Mouse (Mus musculus) liver, embryonic 16.5 days (tissue): ENCODE results near the gene Zmpste24. TPM values are rescaled to one million over a fixed set of nuclear protein-coding genes. Genes with fewer than 3 reads are reported as not detected.

Source experiments
- ATAC-seq: fragments of 200-750 bp; cut with Nextera tagmentation; 2 replicates; pipeline ENCODE4 v1.8.0; 2017; ENCODE audit warnings: low read depth, mild to moderate bottlenecking, moderate number of reproducible peaks, moderate library complexity
- H3K27ac ChIP-seq: fragments of 300-500 bp; sonication (generic); 2 replicates; pipeline ENCODE4 v1.5.1; 2014; ENCODE audit warnings: mild to moderate bottlenecking, low read length
- H3K27me3 ChIP-seq: fragments of 300-500 bp; sonication (generic); 2 replicates; pipeline ENCODE4 v1.6.1; 2014; ENCODE audit warnings: low read depth, low read length, mixed read lengths; ENCODE audit not compliant: control insufficient read depth, insufficient read depth
- H3K36me3 ChIP-seq: fragments of 300-500 bp; sonication (generic); 2 replicates; pipeline ENCODE4 v1.6.1; 2014; ENCODE audit warnings: mild to moderate bottlenecking; ENCODE audit not compliant: control insufficient read depth, insufficient read depth
- H3K4me1 ChIP-seq: fragments of 300-500 bp; sonication (generic); 2 replicates; pipeline ENCODE4 v1.6.1; 2014; ENCODE audit warnings: low read depth, low read length, mixed read lengths; ENCODE audit not compliant: control insufficient read depth
- H3K4me2 ChIP-seq: fragments of 300-500 bp; sonication (generic); 2 replicates; pipeline ENCODE4 v1.6.1; 2014; ENCODE audit warnings: low read depth, low read length, mixed read lengths
- H3K4me3 ChIP-seq: fragments of 300-500 bp; sonication (generic); 2 replicates; pipeline ENCODE4 v1.5.1; 2014; ENCODE audit warnings: low read depth, mild to moderate bottlenecking, low read length
- H3K9ac ChIP-seq: fragments of 300-500 bp; sonication (generic); 2 replicates; pipeline ENCODE4 v1.6.1; 2014; ENCODE audit warnings: low read depth, low read length
- H3K9me3 ChIP-seq: fragments of 300-500 bp; sonication (generic); replicated peaks from 2 replicates; pipeline ENCODE4 v1.6.1; 2016; ENCODE audit warnings: low read length; ENCODE audit not compliant: control insufficient read depth
- WGBS: fragments of 180-500 bp; shearing (Covaris S2); extraction: QIAGEN DNeasy Blood & Tissue Kit; methylation state at CpG from one replicate; pipeline ENCODE4 v1.1.7; 2014; ENCODE audit not compliant: insufficient replicate concordance; 5-methylcytosine and 5-hydroxymethylcytosine counted together
- polyA plus RNA-seq: library from polyadenylated mRNA; unstranded; fragments of >200 nt; fragmentation: Nextera tagmentation; extraction: Ambion mirVana; gene quantifications from 2 replicates; pipeline ENCODE4 v1.2.1, GENCODE M21; 2015

Zmpste24 gene
- polyA plus RNA-seq, 1 experiment from 2014 or later: 20.5 TPM

GRCm38 (mm10) chr4:121010770-121011549 lies 87.1 kb downstream of the Zmpste24 start:
- WGBS: 48% methylated on average over 11 of the region's 11 CpGs
- Histone ChIP-seq H3K36me3 (no peaks in the 10 kb centered on the region), H3K4me3 (no peak overlapping the region), H3K27ac (no peak overlapping the region), H3K4me2 (no peak overlapping the region), H3K27me3 (no peaks in the 10 kb centered on the region), H3K4me1 (peaks cover 70% of the 10 kb centered on the region), H3K9ac (no peak overlapping the region), H3K9me3 (no peaks in the 10 kb centered on the region)
- no peak for ATAC-seq

Other genes starting within 250 kb of the Zmpste24 start
- 0.21 and 0.25 TPM in 2 replicates for gene Rims3, start 243.4 kb downstream of the Zmpste24 start, polyA plus RNA-seq
- 5.4 and 5.7 TPM in 2 replicates for gene Exo5, start 173.2 kb downstream of the Zmpste24 start, polyA plus RNA-seq
- 1.6 TPM in 2 replicates for gene Zfp69, start 146.5 kb downstream of the Zmpste24 start, polyA plus RNA-seq
- gene Smap2, start 81.0 kb downstream of the Zmpste24 start, polyA plus RNA-seq: 13.2 and 14.0 TPM in 2 replicates
- gene Col9a2, start 58.9 kb downstream of the Zmpste24 start, polyA plus RNA-seq: 0.67 and 0.85 TPM in 2 replicates
- not detected in 2 replicates for gene Tmco2, start 11.0 kb upstream of the Zmpste24 start, polyA plus RNA-seq
- gene Rlf, start 116.8 kb upstream of the Zmpste24 start, polyA plus RNA-seq: 11.1 and 11.2 TPM in 2 replicates
- gene Gm12888, start 226.7 kb upstream of the Zmpste24 start, polyA plus RNA-seq: not detected in 2 replicates